Mouse (Mus musculus) left cerebral cortex, adult 11 months (tissue): ENCODE measurements around the gene March10.

Source experiments
- DNase-seq: peaks from one replicate; pipeline ENCODE4 v3.0.0; 2022; ENCODE audit warnings: low spot score

Gene March10

GRCm38 (mm10) chr11:105407846-105408441, 48.6 kb downstream of the March10 start:
- DNase-seq, result no peak

GRCm38 (mm10) chr11:105402355-105402754, 54.2 kb downstream of the March10 start:
- no peak for DNase-seq

DNA sequence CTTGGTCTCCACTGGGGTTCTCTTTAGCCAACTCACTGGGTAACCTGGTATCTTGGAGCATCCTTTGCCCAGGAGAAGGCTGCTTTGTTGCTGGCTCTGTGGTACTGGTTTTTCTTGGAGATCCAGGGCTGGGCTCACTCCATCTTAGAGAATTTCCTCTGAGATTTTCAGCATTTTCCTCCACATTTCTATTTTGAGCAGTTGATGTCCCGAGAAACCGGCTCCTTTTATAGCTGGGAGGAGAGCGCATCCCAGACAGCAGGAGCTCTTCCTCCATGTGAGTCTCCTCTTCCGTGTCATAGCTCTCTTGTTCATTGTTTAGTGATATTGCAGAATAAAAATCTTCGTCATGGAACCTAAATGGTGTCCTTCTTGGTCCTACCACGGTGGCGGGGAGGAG, 66.2 kb downstream of the March10 start:
- DNase-seq, result no peak

DNA sequence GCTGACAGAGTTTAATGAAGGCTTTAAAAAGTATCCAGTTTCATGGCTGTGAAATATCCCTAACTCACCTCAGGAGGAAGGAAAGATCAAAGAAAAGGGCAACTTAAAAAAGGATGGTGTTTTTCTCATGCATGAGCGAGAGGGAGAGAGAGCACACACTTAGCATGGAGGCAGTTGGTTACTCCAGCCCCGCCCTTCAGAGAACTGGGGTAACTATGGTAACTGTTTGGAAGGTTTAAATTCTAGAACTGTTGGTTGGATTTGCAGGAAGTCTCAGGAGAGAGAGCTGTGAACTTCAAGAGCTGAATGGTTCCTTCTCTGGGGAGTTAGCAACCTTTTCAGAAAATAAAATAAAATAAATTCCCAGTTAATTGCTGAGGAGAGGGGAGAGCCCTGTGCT, 67.9 kb downstream of the March10 start:
- peak; percentile 45 for DNase-seq

DNA sequence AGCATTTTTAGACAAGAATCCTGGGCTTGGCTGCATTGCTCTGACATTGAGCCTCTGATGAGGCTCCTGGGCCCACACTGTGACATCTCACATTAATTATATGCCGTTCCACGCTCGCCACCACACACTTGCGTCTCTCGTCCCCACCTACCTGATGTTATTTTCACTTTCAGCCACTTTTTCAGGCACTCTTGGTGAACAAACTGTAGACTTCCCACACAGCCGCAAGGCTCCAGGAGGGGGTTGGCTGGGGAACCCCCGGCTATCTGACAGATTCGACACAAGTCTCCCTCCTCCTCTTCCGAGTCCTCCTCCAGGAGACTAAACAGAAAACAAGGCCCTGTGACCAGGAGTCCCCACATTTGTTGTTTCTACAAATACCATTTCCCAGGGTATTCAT, 71.3 kb downstream of the March10 start:
- DNase-seq, result peak; percentile 36

GRCm38 (mm10) chr11:105375821-105376235, 80.7 kb downstream of the March10 start:
- no peak for DNase-seq

DNA sequence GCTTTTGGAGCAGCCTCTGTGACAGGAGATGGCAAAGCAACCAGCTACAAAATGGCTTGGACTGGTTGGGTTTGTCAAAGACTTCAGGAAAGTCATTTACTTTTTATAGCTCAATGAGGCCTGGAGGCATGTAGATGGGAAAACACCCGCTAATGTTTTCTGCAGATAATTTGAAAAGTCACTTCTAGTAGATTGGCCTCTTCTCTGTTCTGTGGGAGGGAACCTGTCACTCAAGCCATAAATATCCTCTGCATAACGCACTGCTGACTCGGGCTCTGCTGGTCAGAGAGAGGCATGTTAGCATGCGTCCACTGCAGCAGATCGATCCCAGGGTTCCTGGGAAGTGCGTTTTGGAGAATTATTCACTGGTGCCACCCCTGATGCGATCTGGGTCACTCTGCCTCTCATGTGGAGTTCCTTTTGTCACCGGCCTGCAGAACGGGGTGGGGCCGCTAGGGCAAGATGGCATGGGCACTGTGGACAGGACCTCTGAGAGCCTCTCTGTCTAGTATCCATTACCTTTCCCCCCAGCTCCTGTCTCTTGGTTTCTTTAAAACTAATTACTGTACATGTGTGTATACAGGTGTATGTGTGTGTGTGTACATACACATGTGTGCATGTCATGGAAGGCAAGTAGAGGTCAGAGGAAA, 81.9 kb downstream of the March10 start:
- no peak for DNase-seq

GRCm38 (mm10) chr11:105373881-105374280, 82.7 kb downstream of the March10 start:
- DNase-seq, result no peak

- no peak for DNase-seq
Observed at GRCm38 (mm10) chr11:105371818-105372217, 84.7 kb downstream of the March10 start.

DNA sequence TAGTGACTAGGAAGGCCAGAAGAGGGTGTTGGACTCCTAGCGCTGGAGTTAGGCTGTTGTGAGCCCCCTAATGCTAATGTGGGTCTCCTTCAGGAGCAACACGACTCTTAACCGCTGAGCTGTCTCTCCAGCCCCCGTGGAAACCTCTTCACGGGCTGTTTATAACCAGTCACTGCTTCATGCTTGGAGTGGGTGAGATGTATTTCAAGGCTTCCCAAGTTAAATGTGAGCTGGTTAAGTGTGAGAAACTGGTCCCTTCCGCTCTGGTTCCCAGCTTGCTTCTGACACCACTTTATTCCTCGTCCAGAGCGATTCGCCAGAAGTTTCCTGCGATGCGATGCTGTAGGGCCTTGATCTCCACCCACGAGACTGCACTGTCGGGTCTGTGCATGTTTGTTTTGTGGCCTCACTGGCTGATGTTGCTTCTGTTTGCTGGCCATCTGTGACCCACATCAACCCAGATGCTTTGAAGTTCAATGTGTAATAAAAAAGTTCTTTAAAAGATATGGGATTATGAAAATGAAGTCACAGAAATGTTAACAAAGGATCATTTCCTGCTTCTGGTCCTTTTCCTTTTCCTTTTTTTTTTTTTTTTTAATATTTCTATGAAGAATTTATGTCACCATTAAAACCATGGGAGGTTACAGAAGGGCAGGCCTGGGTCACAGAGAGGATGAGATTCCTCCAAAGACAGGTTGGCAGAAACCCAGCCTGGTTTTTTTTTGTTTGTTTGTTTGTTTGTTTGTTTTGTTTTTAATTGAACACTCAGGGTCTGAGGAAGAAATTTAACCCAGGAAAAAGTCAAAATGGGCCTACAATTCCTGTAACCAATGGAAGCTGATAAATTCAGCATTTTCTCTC, 86.8 kb downstream of the March10 start:
- no peak for DNase-seq

GRCm38 (mm10) chr11:105368833-105369232, 87.7 kb downstream of the March10 start:
- no peak for DNase-seq

GRCm38 (mm10) chr11:105367163-105367562, 89.4 kb downstream of the March10 start:
- no peak for DNase-seq

DNA sequence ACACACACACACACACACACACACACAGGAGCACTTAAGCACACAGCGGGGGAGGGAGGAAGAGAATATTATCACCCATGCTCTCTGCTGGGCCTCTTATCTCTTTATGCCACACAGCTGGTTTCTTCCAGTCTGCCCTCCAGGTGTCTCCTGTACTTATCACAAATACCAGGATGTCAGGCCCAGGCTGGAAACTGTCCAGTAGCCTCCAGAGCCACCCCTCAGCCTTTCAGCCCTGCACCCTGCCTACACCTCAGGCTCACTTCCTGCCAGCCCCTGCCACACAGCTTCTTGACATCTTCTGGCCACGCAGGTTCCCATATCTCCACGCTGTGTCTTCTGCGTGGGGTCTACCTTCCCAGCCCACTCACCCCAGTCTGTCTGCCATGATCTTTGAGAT, 90.5 kb downstream of the March10 start:
- DNase-seq, result no peak

GRCm38 (mm10) chr11:105365611-105366010, 90.9 kb downstream of the March10 start:
- no peak for DNase-seq

DNA sequence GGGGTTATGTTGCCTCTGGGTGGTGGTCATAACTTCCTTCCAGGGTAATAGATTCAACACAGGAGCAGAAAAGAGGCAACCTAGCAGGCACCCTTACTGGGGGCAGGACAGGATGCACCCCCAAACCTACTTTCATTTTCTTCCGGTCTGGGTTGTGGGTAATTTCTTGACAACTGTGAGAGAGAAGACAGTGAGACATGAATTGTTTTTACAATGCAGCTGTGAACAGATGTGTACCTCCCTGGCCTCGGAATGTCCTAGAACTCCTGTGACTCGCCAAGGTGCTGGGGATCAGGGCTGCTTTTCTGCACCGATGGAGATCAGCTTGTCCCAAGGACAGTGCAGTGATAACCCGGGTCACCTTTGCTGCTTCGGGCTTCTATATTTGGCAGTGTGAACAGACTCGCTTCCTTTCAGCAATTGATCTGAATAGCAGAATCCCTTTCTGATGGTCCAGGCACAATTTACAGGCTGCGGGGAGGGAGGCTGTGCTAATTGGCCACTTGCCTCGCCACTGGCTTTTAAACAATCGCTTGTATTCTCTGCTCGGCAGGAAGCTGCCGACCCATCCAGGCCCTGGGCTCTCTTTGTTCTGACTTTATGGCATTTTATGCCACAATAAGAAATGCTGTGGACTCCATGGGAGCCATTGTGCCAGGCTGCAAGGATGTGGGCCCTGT, 92.0 kb downstream of the March10 start:
- peak; percentile 40 for DNase-seq

- peak; percentile 56 for DNase-seq
Observed at GRCm38 (mm10) chr11:105363598-105364385, 92.7 kb downstream of the March10 start.

DNA sequence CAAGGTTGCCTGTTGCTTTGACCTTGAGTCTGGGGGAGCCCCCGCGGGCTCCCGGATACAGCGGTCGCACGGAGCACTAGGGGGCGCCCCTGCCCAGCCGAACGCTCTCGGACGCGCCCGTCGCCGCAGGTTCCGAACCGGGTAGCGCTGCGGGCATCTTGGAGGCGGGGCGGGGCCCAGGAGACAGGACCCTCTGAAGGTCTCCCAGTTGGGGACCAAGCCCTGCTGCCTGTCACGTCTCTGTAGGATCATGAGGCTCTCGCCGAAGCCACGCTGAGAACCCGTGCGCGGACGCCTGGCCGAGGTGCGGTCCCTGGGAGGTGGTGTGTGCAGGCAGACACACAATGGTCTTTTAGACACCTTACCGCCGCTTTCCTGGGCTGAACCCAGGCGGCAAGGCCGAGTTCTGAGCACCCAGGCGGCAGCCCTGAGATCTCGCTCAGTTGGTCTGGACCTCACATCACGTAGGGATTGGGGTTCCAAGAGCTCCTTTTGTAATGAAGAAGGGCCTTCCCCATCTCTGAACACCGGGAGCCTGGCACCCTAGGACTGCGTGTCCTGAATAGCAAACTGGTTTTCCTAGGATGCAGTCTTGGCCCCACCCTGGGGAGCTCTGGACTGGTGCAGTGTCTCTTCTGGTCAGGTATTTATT, 93.5 kb downstream of the March10 start:
- peak; percentile 69 for DNase-seq

- DNase-seq, result no peak
Observed at GRCm38 (mm10) chr11:105362041-105362765, 94.3 kb downstream of the March10 start.

- no peak for DNase-seq
Observed at GRCm38 (mm10) chr11:105356301-105356700, 100.2 kb downstream of the March10 start.

DNA sequence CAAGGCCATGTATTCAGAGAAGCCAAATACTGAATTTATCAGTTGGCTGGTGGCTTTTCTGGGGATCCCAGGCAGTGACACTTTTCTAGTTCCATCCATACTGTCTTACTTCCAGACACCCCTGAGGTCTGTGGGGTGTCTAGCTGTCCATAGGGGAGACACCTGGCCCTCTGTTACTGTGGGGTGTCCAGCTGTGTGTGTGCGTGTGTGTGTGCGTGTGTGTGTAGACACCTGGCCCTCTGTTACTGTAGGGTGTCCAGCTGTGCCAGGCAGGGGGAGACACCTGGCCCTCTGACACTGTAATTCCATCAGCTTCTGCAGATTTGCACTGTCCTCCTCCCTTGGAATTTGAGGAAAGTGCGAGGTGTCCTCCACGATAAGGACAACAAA, 102.6 kb downstream of the March10 start:
- DNase-seq, result no peak
